Mouse (Mus musculus) liver, postnatal 0 days (tissue): ENCODE data around the gene Dock6.

Experiments
- CTCF ChIP-seq: sonication (generic); IDR thresholded peaks from 2 replicates; pipeline ENCODE4 v1.5.1; 2016; ENCODE audit warnings: antibody characterized with exemption, low read depth
- EP300 ChIP-seq: IDR thresholded peaks from 2 replicates; pipeline ENCODE4 v1.6.1; 2016; ENCODE audit warnings: antibody characterized with exemption, low read depth, mild to moderate bottlenecking

DNA sequence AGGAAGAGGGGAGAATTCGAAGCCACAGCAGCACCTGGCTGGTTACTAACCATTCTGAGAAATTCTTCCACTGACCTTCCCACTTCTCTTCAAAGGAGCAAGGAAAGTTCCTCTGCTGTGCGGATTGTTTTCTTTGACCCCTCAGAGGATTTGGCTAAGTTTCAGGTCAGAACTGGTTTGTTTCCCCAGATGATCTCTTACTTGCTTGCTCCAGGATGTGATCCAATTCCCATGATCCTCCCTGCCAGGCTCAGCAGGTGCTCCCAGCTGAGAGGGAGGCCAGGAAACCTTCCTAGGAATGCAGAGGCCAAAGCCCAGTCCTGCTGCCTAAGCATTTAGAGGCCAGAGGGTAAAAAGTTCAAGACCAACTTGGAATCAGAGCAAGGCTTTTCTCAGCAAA is 14.2 kb upstream of the Dock6 start:
- TF ChIP-seq EP300 (no peak), CTCF (no peak)
